Mouse (Mus musculus) colon, adult 2 months (tissue): Measurements from ENCODE around the gene Hs6st3. TPM values are rescaled to one million over a fixed set of nuclear protein-coding genes. Genes with fewer than 3 reads are reported as not detected.

Experiments
- polyA plus RNA-seq: library from polyadenylated mRNA; depleted of rRNA; stranded (reverse); fragments of >200 nt; gene quantifications from 2 replicates; pipeline ENCODE4 v1.2.3, GENCODE M21; 2012; rRNA removed

Hs6st3 gene
- 0.16 TPM in 1 of 2 replicates, not detected in the other for polyA plus RNA-seq

GRCm38 (mm10) chr14:119137906-119138785 lies at the start of gene Hs6st3:
Hs6st3 (plus strand) TSS chr14:119138341.

DNA sequence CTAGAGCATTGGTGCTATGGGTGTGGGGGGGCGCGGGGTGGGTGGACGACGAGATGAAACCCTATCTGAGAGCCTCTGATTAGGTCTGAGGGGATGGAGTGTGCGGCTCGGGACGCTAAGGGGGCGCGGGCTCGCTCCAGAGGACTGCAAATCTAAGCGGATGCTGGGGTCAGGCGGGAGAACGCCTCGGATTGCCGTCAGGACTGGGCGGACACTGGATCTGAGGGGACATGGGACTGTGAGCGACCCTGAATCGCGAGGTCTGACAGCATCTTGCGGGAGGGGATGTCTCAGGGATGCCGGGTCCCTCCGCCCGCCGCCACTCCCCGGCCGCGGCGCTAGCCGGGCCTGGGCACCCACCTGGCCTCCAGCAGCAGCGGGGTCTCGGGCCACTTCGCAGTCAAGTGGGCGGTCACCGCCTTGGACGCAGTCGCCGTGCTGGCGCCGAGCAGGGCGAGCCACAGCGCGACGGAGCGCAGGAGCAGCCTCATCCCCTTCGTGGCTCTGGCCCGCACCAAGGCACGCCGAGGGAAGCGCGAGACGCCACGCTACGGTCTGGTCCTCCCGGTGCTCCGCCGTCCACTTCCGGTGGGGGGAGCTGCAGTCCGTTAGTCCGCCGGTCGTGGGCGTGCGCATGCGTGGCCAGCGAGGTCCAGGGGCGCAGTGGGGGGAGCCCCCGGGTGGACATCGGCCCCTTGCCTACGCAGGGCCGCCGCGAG lies 39.1 kb upstream of the Hs6st3 start, which contains the start of gene Uggt2:
Gene Uggt2 (minus strand): TSS at position 580 of the 719 bp plus-strand sequence.

Other genes with a start within 250 kb of the Hs6st3 start
- 4.6 and 4.9 TPM in 2 replicates for gene Dzip1, start 212.9 kb upstream of the Hs6st3 start, polyA plus RNA-seq
- 13.6 and 15.4 TPM in 2 replicates for gene Dnajc3, start 200.4 kb upstream of the Hs6st3 start, polyA plus RNA-seq
- 0.93 and 1.4 TPM in 2 replicates for gene Uggt2, start 38.9 kb upstream of the Hs6st3 start, polyA plus RNA-seq